Mouse (Mus musculus): ENCODE results near the gene Rps3a1. TPM values are rescaled to one million over a fixed set of nuclear protein-coding genes. Genes with fewer than 3 reads are reported as not detected.
A peak's percentile ranks its signal among the peaks of the same experiment; 100 is the strongest.

The Rps3a1 gene
- polyA plus RNA-seq, 2 experiments, result 946 to 1,025 TPM

- Histone ChIP-seq H3K4me2 (ENCODE audit: low read depth) (peak overlapping the region; percentile 24; the same call in 1 of the 2 replicates), H3K9me3 (ENCODE audit: control insufficient read depth, low read length) (no peaks in the 10 kb centered on the region), H3K4me3 (ENCODE audit: insufficient read depth in 1 of 2, low read depth in 2 of 2, low read length in 2 of 2) (no peak overlapping the region), H3K27ac (no peak overlapping the region), H3K27me3 (ENCODE audit: control insufficient read depth, insufficient read depth, low read length) (no peaks in the 10 kb centered on the region), H3K9ac (replicated peaks) (peak overlapping the region; percentile 13; the same call in 1 of the 2 replicates), H3K4me1 (replicated peaks; ENCODE audit: control insufficient read depth in 2 of 2, insufficient read depth in 2 of 2, low read length in 1 of 2) (peaks cover 13 to 22% of the 10 kb centered on the region in 2 experiments), H3K36me3 (replicated peaks; ENCODE audit: control insufficient read depth, insufficient read depth, low read depth) (no peaks in the 10 kb centered on the region)
- ATAC-seq (ENCODE audit: insufficient read depth) (no peak), DNase-seq (ENCODE audit: low read depth in 3 of 3, low spot score in 3 of 3) (no peak)
- no peak for TF ChIP-seq EP300 (IDR thresholded peaks at IDR 0.05; ENCODE audit: low read depth)
- peak; percentile 19; the same call in 1 of the 2 replicates for TF ChIP-seq CTCF (IDR thresholded peaks at IDR 0.05; ENCODE audit: low read depth)
- WGBS (ENCODE audit: insufficient replicate concordance), result 36% methylated on average over 18 of the region's 18 CpGs
Observed at GRCm38 (mm10) chr3:86103449-86104291, 38.8 kb downstream of the Rps3a1 start.

- peaks cover 0 to 7% of the 10 kb centered on the region in 2 experiments for H3K4me1 ChIP-seq (replicated peaks; ENCODE audit: control insufficient read depth in 2 of 2, insufficient read depth in 2 of 2, low read length in 1 of 2)
- H3K9me3 ChIP-seq (ENCODE audit: control insufficient read depth, low read length), result no peaks in the 10 kb centered on the region
- DNase-seq (ENCODE audit: low read depth in 3 of 3, low spot score in 3 of 3), result no peak
- WGBS (ENCODE audit: insufficient replicate concordance), result 73% methylated on average over 6 of the region's 6 CpGs
- TF ChIP-seq EP300 (IDR thresholded peaks at IDR 0.05; ENCODE audit: low read depth) (no peak), CTCF (IDR thresholded peaks at IDR 0.05; ENCODE audit: low read depth) (no peak)
- no peak overlapping the region for H3K4me2 ChIP-seq (ENCODE audit: low read depth)
- no peaks in the 10 kb centered on the region for H3K36me3 ChIP-seq (replicated peaks; ENCODE audit: control insufficient read depth, insufficient read depth, low read depth)
- no peak overlapping the region for H3K27ac ChIP-seq
- H3K27me3 ChIP-seq (ENCODE audit: control insufficient read depth, insufficient read depth, low read length), result no peaks in the 10 kb centered on the region
- H3K9ac ChIP-seq (replicated peaks), result no peak overlapping the region
- no peak for ATAC-seq (ENCODE audit: insufficient read depth)
- no peak overlapping the region for H3K4me3 ChIP-seq (ENCODE audit: insufficient read depth in 1 of 2, low read depth in 2 of 2, low read length in 2 of 2)
Observed at GRCm38 (mm10) chr3:86101956-86102355, 40.5 kb downstream of the Rps3a1 start.

GRCm38 (mm10) chr3:86093907-86094306 lies 48.6 kb downstream of the Rps3a1 start:
- no peak for DNase-seq (ENCODE audit: low read depth in 3 of 3, low spot score in 3 of 3)
- H3K36me3 ChIP-seq (replicated peaks; ENCODE audit: control insufficient read depth, insufficient read depth, low read depth), result no peaks in the 10 kb centered on the region; the same call in 1 of the 2 replicates
- H3K27me3 ChIP-seq (ENCODE audit: control insufficient read depth, insufficient read depth, low read length), result no peaks in the 10 kb centered on the region
- no peaks in the 10 kb centered on the region for H3K9me3 ChIP-seq (ENCODE audit: control insufficient read depth, low read length)
- 79% methylated on average over 5 of the region's 5 CpGs for WGBS (ENCODE audit: insufficient replicate concordance)
- no peak overlapping the region for H3K4me2 ChIP-seq (ENCODE audit: low read depth)
- no peak overlapping the region for H3K9ac ChIP-seq (replicated peaks)
- H3K27ac ChIP-seq, result no peak overlapping the region
- H3K4me3 ChIP-seq (ENCODE audit: insufficient read depth in 1 of 2, low read depth in 2 of 2, low read length in 2 of 2), result no peak overlapping the region
- no peak for ATAC-seq (ENCODE audit: insufficient read depth)
- TF ChIP-seq EP300 (IDR thresholded peaks at IDR 0.05; ENCODE audit: low read depth) (no peak), CTCF (IDR thresholded peaks at IDR 0.05; ENCODE audit: low read depth) (no peak)
- no peaks in the 10 kb centered on the region for H3K4me1 ChIP-seq (replicated peaks; ENCODE audit: control insufficient read depth in 2 of 2, insufficient read depth in 2 of 2, low read length in 1 of 2)

GRCm38 (mm10) chr3:86093213-86093845 lies 49.2 kb downstream of the Rps3a1 start:
- Histone ChIP-seq H3K4me3 (ENCODE audit: insufficient read depth in 1 of 2, low read depth in 2 of 2, low read length in 2 of 2) (no peak overlapping the region), H3K4me1 (replicated peaks; ENCODE audit: control insufficient read depth in 2 of 2, insufficient read depth in 2 of 2, low read length in 1 of 2) (no peaks in the 10 kb centered on the region), H3K36me3 (replicated peaks; ENCODE audit: control insufficient read depth, insufficient read depth, low read depth) (no peaks in the 10 kb centered on the region; the same call in 1 of the 2 replicates), H3K27ac (no peak overlapping the region), H3K27me3 (ENCODE audit: control insufficient read depth, insufficient read depth, low read length) (no peaks in the 10 kb centered on the region), H3K4me2 (ENCODE audit: low read depth) (no peak overlapping the region), H3K9ac (replicated peaks) (no peak overlapping the region), H3K9me3 (ENCODE audit: control insufficient read depth, low read length) (no peaks in the 10 kb centered on the region)
- DNase-seq (ENCODE audit: low read depth in 3 of 3, low spot score in 3 of 3), result no peak
- TF ChIP-seq CTCF (IDR thresholded peaks at IDR 0.05; ENCODE audit: low read depth) (no peak), EP300 (IDR thresholded peaks at IDR 0.05; ENCODE audit: low read depth) (no peak)
- ATAC-seq (ENCODE audit: insufficient read depth), result no peak
- 71% methylated on average over 6 of the region's 6 CpGs for WGBS (ENCODE audit: insufficient replicate concordance)

Other genes starting within 250 kb of the Rps3a1 start
- gene Sh3d19, start 171.6 kb downstream of the Rps3a1 start, polyA plus RNA-seq (2012; rRNA removed), result 4.2 and 6.3 TPM in 2 replicates
- gene Sh3d19, start 171.6 kb downstream of the Rps3a1 start, polyA plus RNA-seq (2014; fragmentation: Nextera tagmentation; extraction: Ambion mirVana), result 5.5 and 7.4 TPM in 2 replicates
- not detected in 2 replicates for gene Prss48, start 140.2 kb downstream of the Rps3a1 start, polyA plus RNA-seq (2012; rRNA removed)
- gene Prss48, start 140.2 kb downstream of the Rps3a1 start, polyA plus RNA-seq (2014; fragmentation: Nextera tagmentation; extraction: Ambion mirVana), result not detected in 2 replicates
- gene Lrba, start 82.0 kb upstream of the Rps3a1 start, polyA plus RNA-seq (2012; rRNA removed), result 3.9 and 4.4 TPM in 2 replicates
- gene Lrba, start 82.0 kb upstream of the Rps3a1 start, polyA plus RNA-seq (2014; fragmentation: Nextera tagmentation; extraction: Ambion mirVana), result 3.7 and 4.9 TPM in 2 replicates

Data from liver, embryonic 14.5 days (tissue).